Mouse (Mus musculus) midbrain, embryonic 13.5 days (tissue): ENCODE measurements at regions not wholly inside any gene's neighbourhood (a gene's known extent, or its start where the extent isn't known, plus 50 kb on each side); places are given as distances from the start of the nearest gene placed in this dataset.
"Not testable (repeated sequence)": the region's sequence is repeated elsewhere in the genome, so short reads cannot be mapped to it uniquely, and the experiment has no call there.

Experiments
- ATAC-seq: fragments of 200-750 bp; cut with Nextera tagmentation; 2 replicates; pipeline ENCODE4 v1.8.0; 2017; ENCODE audit warnings: mild to moderate bottlenecking, moderate TSS enrichment, moderate library complexity
- H3K27ac ChIP-seq: fragments of 300-500 bp; sonication (generic); 2 replicates; pipeline ENCODE4 v1.5.1; 2015; ENCODE audit warnings: inconsistent platforms, mild to moderate bottlenecking, moderate library complexity
- H3K27me3 ChIP-seq: fragments of 300-500 bp; sonication (generic); 2 replicates; pipeline ENCODE4 v1.6.1; 2015; ENCODE audit warnings: mild to moderate bottlenecking, inconsistent platforms
- H3K36me3 ChIP-seq: fragments of 300-500 bp; sonication (generic); 2 replicates; pipeline ENCODE4 v1.6.1; 2015; ENCODE audit warnings: mild to moderate bottlenecking, inconsistent platforms
- H3K4me1 ChIP-seq: fragments of 300-500 bp; sonication (generic); replicated peaks from 2 replicates; pipeline ENCODE4 v1.6.1; 2015; ENCODE audit warnings: inconsistent platforms
- H3K4me2 ChIP-seq: fragments of 300-500 bp; sonication (generic); replicated peaks from 2 replicates; pipeline ENCODE4 v1.6.1; 2015; ENCODE audit warnings: moderate library complexity, mild to moderate bottlenecking, inconsistent platforms
- H3K4me3 ChIP-seq: fragments of 300-500 bp; sonication (generic); replicated peaks from 2 replicates; pipeline ENCODE4 v1.5.1; 2015; ENCODE audit warnings: mild to moderate bottlenecking, inconsistent platforms
- H3K9ac ChIP-seq: fragments of 300-500 bp; sonication (generic); replicated peaks from 2 replicates; pipeline ENCODE4 v1.6.1; 2015; ENCODE audit warnings: mild to moderate bottlenecking, inconsistent platforms
- H3K9me3 ChIP-seq: fragments of 300-500 bp; sonication (generic); 2 replicates; pipeline ENCODE4 v1.6.1; 2016; ENCODE audit warnings: mild to moderate bottlenecking, inconsistent platforms
- WGBS: fragments of 180-500 bp; shearing (Covaris S2); methylation state at CpG from one replicate; pipeline ENCODE4 v1.1.7; 2015; 5-methylcytosine and 5-hydroxymethylcytosine counted together

- peak; percentile 97 for ATAC-seq
- Histone ChIP-seq H3K4me2 (peak overlapping the region; percentile 27), H3K27ac (peak overlapping the region; percentile 95), H3K4me1 (peaks cover 21% of the 10 kb centered on the region), H3K9ac (peak overlapping the region; percentile 47)
- not testable (repeated sequence) for H3K9me3 ChIP-seq, H3K36me3 ChIP-seq, H3K27me3 ChIP-seq, H3K4me3 ChIP-seq
- 8% methylated on average over 2 of the region's 2 CpGs for WGBS
Observed at GRCm38 (mm10) chrX:103532620-103533199, 97.7 kb upstream of the Zcchc13 start.

- no peaks in the 10 kb centered on the region for H3K9me3 ChIP-seq
- peak overlapping the region; percentile 27 for H3K4me2 ChIP-seq
- no peak overlapping the region for H3K4me3 ChIP-seq
- peak; percentile 79 for ATAC-seq
- peaks cover 21% of the 10 kb centered on the region for H3K4me1 ChIP-seq
- peak overlapping the region; percentile 47 for H3K9ac ChIP-seq
- H3K27me3 ChIP-seq, result no peaks in the 10 kb centered on the region
- peak overlapping the region; percentile 95 for H3K27ac ChIP-seq
- no peaks in the 10 kb centered on the region for H3K36me3 ChIP-seq
- under 1% methylated on average over 11 of the region's 11 CpGs for WGBS
Observed at GRCm38 (mm10) chrX:103533306-103533705, 97.1 kb upstream of the Zcchc13 start.

- Histone ChIP-seq H3K4me2 (no peak overlapping the region), H3K27me3 (no peaks in the 10 kb centered on the region), H3K4me1 (peaks cover 21% of the 10 kb centered on the region), H3K9me3 (no peaks in the 10 kb centered on the region), H3K4me3 (no peak overlapping the region), H3K27ac (peak overlapping the region; percentile 95), H3K36me3 (no peaks in the 10 kb centered on the region), H3K9ac (no peak overlapping the region)
- ATAC-seq, result no peak
- 15% methylated on average over 1 of the region's 1 CpGs for WGBS
Observed at GRCm38 (mm10) chrX:103533831-103534230, 96.6 kb upstream of the Zcchc13 start.

DNA sequence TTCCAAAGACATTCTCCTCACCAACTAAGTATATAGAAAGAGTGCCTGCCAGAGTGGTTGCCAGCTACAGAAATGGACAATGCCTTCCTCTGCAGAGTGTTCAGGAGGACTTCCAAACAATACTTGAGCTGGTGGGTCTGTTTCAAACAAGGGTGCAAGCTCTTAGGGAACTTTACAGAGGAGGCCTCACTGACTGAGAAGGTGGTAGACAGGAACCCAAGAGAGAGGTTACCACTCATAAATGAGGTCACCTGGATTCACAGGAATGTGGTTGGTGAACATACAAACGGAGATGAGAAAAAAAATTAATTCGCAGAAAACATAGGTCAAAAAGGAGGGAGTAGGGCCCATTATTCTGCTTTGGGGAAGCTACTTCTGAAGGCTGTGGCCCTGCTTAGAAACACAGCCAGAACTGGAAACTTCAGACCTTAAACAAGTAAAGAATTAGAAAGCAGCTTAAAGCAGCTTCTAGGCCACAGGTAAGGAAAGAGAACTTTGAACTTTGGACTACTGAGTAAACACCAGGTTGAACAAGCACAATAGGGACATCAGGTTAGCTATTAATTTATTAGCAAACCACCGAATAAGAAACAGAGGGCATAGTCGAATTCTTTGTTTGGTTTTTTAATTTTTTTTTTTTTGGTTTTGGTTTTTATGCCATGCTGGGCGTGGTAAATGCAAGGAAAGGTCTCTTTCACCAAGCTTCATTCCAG lies 83.7 kb upstream of the Zcchc13 start:
- Histone ChIP-seq H3K4me2 (no peak overlapping the region), H3K9me3 (no peaks in the 10 kb centered on the region)
- WGBS, result 87% methylated on average over 5 of the region's 5 CpGs

GRCm38 (mm10) chrX:103551304-103551703 lies 79.1 kb upstream of the Zcchc13 start:
- Histone ChIP-seq H3K4me1 (peaks cover 13% of the 10 kb centered on the region), H3K4me2 (no peak overlapping the region), H3K27ac (no peak overlapping the region)

More for the DNA sequence above, 83.7 kb upstream of the Zcchc13 start:
- no peaks in the 10 kb centered on the region for H3K27me3 ChIP-seq
- H3K4me3 ChIP-seq, result no peak overlapping the region
- H3K27ac ChIP-seq, result no peak overlapping the region
- H3K9ac ChIP-seq, result no peak overlapping the region
- no peak for ATAC-seq
- no peaks in the 10 kb centered on the region for H3K4me1 ChIP-seq
- H3K36me3 ChIP-seq, result no peaks in the 10 kb centered on the region

DNA sequence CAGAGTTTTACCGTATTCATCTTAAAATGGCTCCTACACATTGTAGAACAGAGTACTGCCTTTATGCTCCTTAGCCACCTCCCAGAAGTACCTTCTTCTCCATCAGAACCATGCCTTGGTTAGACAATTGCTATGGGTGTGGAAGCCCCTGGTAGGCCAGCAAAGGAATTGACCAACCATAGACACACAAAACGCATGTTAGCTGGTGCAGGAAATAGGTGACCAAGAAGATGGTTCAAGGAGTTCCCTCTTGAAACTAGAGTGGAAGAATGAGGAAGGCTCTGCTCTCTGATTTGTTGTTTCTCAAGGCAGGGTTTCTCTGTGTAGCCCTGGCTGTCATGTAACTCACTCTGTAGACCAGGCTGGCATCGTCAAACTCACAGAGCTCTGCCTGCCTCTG lies 77.2 kb upstream of the Zcchc13 start:
- no peak overlapping the region for H3K4me3 ChIP-seq
- no peaks in the 10 kb centered on the region for H3K27me3 ChIP-seq
- H3K9me3 ChIP-seq, result no peaks in the 10 kb centered on the region
- H3K4me2 ChIP-seq, result no peak overlapping the region
- ATAC-seq, result no peak
- WGBS, result 90% methylated on average over 3 of the region's 3 CpGs
- H3K36me3 ChIP-seq, result no peaks in the 10 kb centered on the region
- H3K9ac ChIP-seq, result no peak overlapping the region
- H3K4me1 ChIP-seq, result peaks cover 22% of the 10 kb centered on the region
- no peak overlapping the region for H3K27ac ChIP-seq

More at GRCm38 (mm10) chrX:103551304-103551703, 79.1 kb upstream of the Zcchc13 start:
- no peaks in the 10 kb centered on the region for H3K36me3 ChIP-seq
- no peaks in the 10 kb centered on the region for H3K27me3 ChIP-seq
- no peaks in the 10 kb centered on the region for H3K9me3 ChIP-seq
- no peak overlapping the region for H3K4me3 ChIP-seq
- WGBS, result 92% methylated on average over 14 of the region's 14 CpGs
- ATAC-seq, result no peak
- no peak overlapping the region for H3K9ac ChIP-seq

DNA sequence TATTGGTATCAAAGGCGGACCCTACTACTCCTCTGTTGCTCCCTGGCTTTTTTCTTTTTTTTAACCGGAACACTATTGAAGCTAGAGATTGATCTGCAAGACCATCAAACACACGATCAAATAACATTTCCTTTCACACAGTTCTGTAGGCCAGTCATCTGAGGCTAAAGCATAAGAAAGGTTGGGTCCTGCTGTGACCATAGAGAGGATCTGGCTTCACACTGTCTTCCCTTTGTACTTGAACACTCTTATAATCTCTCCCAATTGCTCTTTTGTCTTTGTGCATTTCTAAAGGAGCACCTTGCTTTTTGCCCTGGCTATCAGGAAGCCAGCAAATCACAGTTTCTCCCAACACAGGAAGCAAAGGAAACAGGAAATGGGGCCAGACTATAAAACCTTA lies 76.8 kb upstream of the Zcchc13 start:
- Histone ChIP-seq H3K9ac (no peak overlapping the region), H3K27ac (no peak overlapping the region), H3K27me3 (no peaks in the 10 kb centered on the region), H3K4me1 (peaks cover 22% of the 10 kb centered on the region), H3K9me3 (no peaks in the 10 kb centered on the region), H3K4me2 (no peak overlapping the region), H3K36me3 (no peaks in the 10 kb centered on the region), H3K4me3 (no peak overlapping the region)
- ATAC-seq, result no peak
- WGBS, result 75% methylated on average over 3 of the region's 3 CpGs

DNA sequence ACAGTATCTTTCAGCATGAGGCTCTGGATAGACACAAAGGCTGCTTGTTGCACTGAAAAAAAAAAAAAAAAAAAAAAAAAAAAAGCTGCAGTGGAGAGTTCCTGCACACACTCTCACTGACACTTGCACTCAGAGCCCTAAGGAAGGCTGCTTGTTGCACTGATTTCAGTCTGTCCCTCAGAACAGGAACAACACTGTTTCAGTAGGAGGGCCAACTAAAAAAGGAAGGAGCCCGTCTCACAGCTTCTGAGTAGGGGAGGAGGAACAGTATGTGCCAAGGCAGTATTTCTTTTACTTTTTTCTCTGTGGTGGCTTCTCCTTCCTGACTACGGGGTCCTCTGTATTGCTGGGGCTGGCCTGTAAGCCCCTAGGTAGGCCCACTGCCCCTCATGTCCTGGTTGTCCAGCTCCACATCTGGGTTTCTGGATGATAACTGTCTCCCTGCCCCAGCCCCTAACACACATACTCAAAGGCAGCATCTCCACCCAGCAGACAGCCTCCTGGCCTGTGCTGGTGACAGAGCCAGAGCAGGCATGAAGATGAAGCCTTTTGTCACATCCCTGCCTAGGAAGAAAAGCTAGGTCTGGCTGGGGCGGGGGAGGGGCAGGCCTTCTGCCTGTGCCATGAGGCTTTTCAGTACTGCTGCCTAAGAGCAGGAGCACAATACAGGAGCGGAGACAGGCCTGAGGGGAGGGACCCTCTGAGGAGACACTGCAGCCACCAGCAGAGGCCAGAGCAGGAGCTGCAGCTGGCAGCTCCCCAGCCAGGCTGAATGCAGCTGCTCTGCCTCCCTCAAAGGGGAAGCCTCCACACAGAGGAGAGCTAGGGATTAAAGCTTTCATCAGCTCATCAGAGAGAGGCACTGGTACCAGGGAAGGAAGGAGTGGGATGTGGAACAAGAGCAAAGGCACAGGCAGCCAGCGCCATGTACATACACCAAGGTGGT lies 75.1 kb upstream of the Zcchc13 start:
- H3K27ac ChIP-seq, result peak overlapping the region; percentile 89
- not testable (repeated sequence) for H3K36me3 ChIP-seq, H3K4me2 ChIP-seq, H3K27me3 ChIP-seq, H3K9me3 ChIP-seq, H3K9ac ChIP-seq, H3K4me3 ChIP-seq
- H3K4me1 ChIP-seq, result peaks cover 22% of the 10 kb centered on the region
- ATAC-seq, result peak; percentile 99
- 12% methylated on average over 4 of the region's 5 CpGs for WGBS

DNA sequence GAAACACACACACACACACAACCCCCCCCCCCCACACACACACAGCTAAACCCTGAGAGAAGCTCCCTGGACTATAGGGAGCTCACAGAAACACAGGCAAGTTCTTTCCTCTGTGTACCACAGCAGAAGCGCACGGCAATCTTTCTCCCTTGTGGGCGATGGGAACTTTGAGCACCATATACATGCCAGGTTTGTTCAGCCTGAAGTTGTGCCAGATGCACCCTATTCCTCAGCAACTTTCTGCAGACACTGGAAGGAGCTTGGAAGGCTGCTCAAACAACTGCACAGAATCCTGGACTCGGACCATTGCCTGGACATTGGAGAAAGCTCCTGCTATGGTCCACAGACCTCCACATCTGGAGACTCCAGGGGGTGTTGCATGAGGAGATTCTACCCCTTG lies 74.3 kb upstream of the Zcchc13 start:
- no peaks in the 10 kb centered on the region for H3K9me3 ChIP-seq
- peaks cover 22% of the 10 kb centered on the region for H3K4me1 ChIP-seq
- no peak overlapping the region for H3K4me2 ChIP-seq
- 19% methylated on average over 4 of the region's 4 CpGs for WGBS
- H3K4me3 ChIP-seq, result no peak overlapping the region
- H3K27ac ChIP-seq, result peak overlapping the region; percentile 89
- ATAC-seq, result no peak; the same call in 1 of the 2 replicates
- no peaks in the 10 kb centered on the region for H3K36me3 ChIP-seq
- no peak overlapping the region for H3K9ac ChIP-seq
- H3K27me3 ChIP-seq, result no peaks in the 10 kb centered on the region

GRCm38 (mm10) chrX:103556681-103557490 lies 73.5 kb upstream of the Zcchc13 start:
- H3K4me3 ChIP-seq, result no peak overlapping the region
- no peaks in the 10 kb centered on the region for H3K36me3 ChIP-seq
- no peaks in the 10 kb centered on the region for H3K9me3 ChIP-seq
- no peak for ATAC-seq
- H3K4me2 ChIP-seq, result no peak overlapping the region
- H3K4me1 ChIP-seq, result peaks cover 22% of the 10 kb centered on the region
- no peaks in the 10 kb centered on the region for H3K27me3 ChIP-seq
- H3K27ac ChIP-seq, result peak overlapping the region; percentile 89
- no peak overlapping the region for H3K9ac ChIP-seq
- WGBS, result 30% methylated on average over 7 of the region's 7 CpGs

DNA sequence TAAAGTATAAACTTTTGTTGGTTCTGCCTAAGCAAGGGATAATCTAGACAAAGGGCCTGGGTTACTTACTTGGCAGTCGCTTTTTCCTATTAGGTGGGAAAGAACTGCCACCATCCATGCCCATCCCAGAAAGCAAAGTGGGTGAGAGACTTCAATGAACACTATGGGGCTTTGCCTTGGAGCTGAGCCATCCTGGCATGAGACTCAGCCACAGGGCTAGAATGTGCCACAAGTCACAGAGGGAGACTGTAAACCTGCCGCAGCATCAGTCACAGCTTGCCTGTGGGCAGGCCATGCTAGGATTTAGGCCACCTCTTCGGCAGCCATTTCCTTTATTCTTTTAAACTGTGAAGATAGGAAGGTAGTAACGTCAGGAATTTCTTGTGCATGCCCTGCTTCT lies 72.9 kb upstream of the Zcchc13 start:
- no peak overlapping the region for H3K4me2 ChIP-seq
- H3K27me3 ChIP-seq, result no peaks in the 10 kb centered on the region
- no peak for ATAC-seq
- no peaks in the 10 kb centered on the region for H3K9me3 ChIP-seq
- WGBS, result 79% methylated on average over 4 of the region's 4 CpGs
- peaks cover 22% of the 10 kb centered on the region for H3K4me1 ChIP-seq
- H3K4me3 ChIP-seq, result no peak overlapping the region
- no peaks in the 10 kb centered on the region for H3K36me3 ChIP-seq
- H3K27ac ChIP-seq, result peak overlapping the region; percentile 89; the same call in 1 of the 2 replicates
- no peak overlapping the region for H3K9ac ChIP-seq
